11 mouse cellular contexts compared by ENCODE assay signal in the genomic region with DNA sequence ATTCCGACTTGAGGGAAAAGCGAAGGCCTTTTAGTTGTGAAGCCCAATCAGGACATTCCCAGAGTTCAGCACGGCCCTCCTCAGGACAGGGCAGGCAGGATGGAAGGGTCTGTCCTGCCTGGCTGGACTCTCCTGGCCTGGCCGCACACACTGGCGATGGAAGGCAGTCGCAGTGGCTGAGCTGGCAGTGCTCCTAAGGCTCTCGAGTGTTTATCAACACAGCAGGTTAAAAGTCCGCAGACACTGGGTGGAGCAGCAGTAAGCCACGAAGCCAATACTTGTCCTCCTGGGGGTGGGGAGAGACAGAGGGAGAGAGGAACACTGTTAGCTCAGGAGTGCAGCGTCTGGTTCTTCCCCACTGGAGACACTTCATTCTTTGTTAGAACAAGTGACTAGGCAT.
DNase-seq lines count a peak whose midpoint lies in the region; ATAC-seq and TF ChIP-seq lines count a peak whose summit lies in the region.
"Had no signal": no experiment of that assay in that cellular context is flagged by ENCODE, and none has a peak within 500 bp of the region (broad histone marks: within the 10 kb centered on the region; RNA-seq: fewer than 3 reads in every experiment).

No protein-coding gene starts in this region.

- no peak for DNase-seq in embryonic facial prominence, embryonic 10.5 days (ENCODE audit: low spot score)
- DNase-seq in gastrocnemius, adult 2 months, result peak; percentile 74
- peak; percentile 46 for DNase-seq in heart, postnatal 25 days (ENCODE audit: low spot score)
- peak; percentile 71 for DNase-seq in lung, postnatal 0 days (ENCODE audit: low spot score)
- no peak for DNase-seq in left cerebral cortex, postnatal 14 days (ENCODE audit: low spot score in 2 of 2)
- no peak for DNase-seq in embryo, embryonic 10.5 days (ENCODE audit: low spot score)
- DNase-seq: retina, postnatal 1 day had no signal

- no peak for TF ChIP-seq CTCF in gastrocnemius, adult 2 months (IDR thresholded peaks at IDR 0.05)
- peak; percentile 38 for TF ChIP-seq CTCF in lung, postnatal 0 days (IDR thresholded peaks at IDR 0.05)

- H3K9me3 ChIP-seq in embryonic facial prominence, embryonic 15.5 days (replicated peaks), result no peaks in the 10 kb centered on the region
- no peaks in the 10 kb centered on the region for H3K9me3 ChIP-seq in embryonic facial prominence, embryonic 10.5 days
- no peaks in the 10 kb centered on the region for H3K9me3 ChIP-seq in lung, postnatal 0 days (ENCODE audit: low read length)
- H3K9me3 ChIP-seq in forebrain, embryonic 16.5 days (ENCODE audit: control insufficient read depth, low read length), result no peaks in the 10 kb centered on the region
- H3K9me3 ChIP-seq: embryonic facial prominence, embryonic 13.5 days had no signal

- no peak for ATAC-seq in embryonic facial prominence, embryonic 15.5 days (ENCODE audit: insufficient number of reproducible peaks, low FRiP score, low TSS enrichment, low read depth)
- ATAC-seq in lung, postnatal 0 days, result peak; percentile 87
- ATAC-seq in forebrain, embryonic 16.5 days, result no peak
- ATAC-seq: CD4-positive, CD25-positive, alpha-beta regulatory T cell, adult 4 months had no signal

- H3K4me3 ChIP-seq in embryonic facial prominence, embryonic 15.5 days (replicated peaks), result no peak overlapping the region
- no peak overlapping the region for H3K4me3 ChIP-seq in embryonic facial prominence, embryonic 10.5 days
- H3K4me3 ChIP-seq in gastrocnemius, adult 2 months, result no peak overlapping the region
- no peak overlapping the region for H3K4me3 ChIP-seq in lung, postnatal 0 days (ENCODE audit: low read depth, low read length)
- no peak overlapping the region for H3K4me3 ChIP-seq in forebrain, embryonic 16.5 days (replicated peaks; ENCODE audit: low read length)
- H3K4me3 ChIP-seq: embryonic facial prominence, embryonic 13.5 days had no signal

- WGBS in embryonic facial prominence, embryonic 15.5 days, result 62% methylated on average over 10 of the region's 10 CpGs
- 62% methylated on average over 10 of the region's 10 CpGs for WGBS in embryonic facial prominence, embryonic 10.5 days
- 18% methylated on average over 10 of the region's 10 CpGs for WGBS in lung, postnatal 0 days
- 70% methylated on average over 10 of the region's 10 CpGs for WGBS in forebrain, embryonic 16.5 days

- intact Hi-C loops in gastrocnemius, adult 2 months (cut with DNase I), result no loop called here
- intact Hi-C loops in heart, postnatal 25 days (cut with DNase I), result loop anchor here (5.0 kb wide), 1 partner anchor 148 kb away; no protein-coding TSS in a partner anchor
- intact Hi-C loops in left cerebral cortex, postnatal 14 days (cut with DNase I), result no loop called here

- H3K27me3 ChIP-seq in embryonic facial prominence, embryonic 15.5 days, result no peaks in the 10 kb centered on the region
- no peaks in the 10 kb centered on the region for H3K27me3 ChIP-seq in embryonic facial prominence, embryonic 10.5 days (replicated peaks; ENCODE audit: low read depth, poor library complexity, severe bottlenecking)
- H3K27me3 ChIP-seq in lung, postnatal 0 days (replicated peaks; ENCODE audit: insufficient read depth, low read length), result no peaks in the 10 kb centered on the region
- H3K27me3 ChIP-seq in forebrain, embryonic 16.5 days (replicated peaks; ENCODE audit: control insufficient read depth, insufficient read depth, low read length), result no peaks in the 10 kb centered on the region
- H3K27me3 ChIP-seq: embryonic facial prominence, embryonic 13.5 days had no signal

- H3K4me1 ChIP-seq in embryonic facial prominence, embryonic 15.5 days, result peaks cover 3% of the 10 kb centered on the region; the same call in 1 of the 2 replicates
- H3K4me1 ChIP-seq in embryonic facial prominence, embryonic 10.5 days, result no peaks in the 10 kb centered on the region
- H3K4me1 ChIP-seq in lung, postnatal 0 days (ENCODE audit: insufficient read depth, low read depth, low read length), result no peaks in the 10 kb centered on the region; the same call in 1 of the 2 replicates
- peaks cover 6% of the 10 kb centered on the region; the same call in 1 of the 2 replicates for H3K4me1 ChIP-seq in forebrain, embryonic 16.5 days (replicated peaks; ENCODE audit: control insufficient read depth, insufficient read depth, low read length)

- no peak for TF ChIP-seq EP300 in lung, postnatal 0 days (IDR thresholded peaks at IDR 0.05)

- H3K9ac ChIP-seq in embryonic facial prominence, embryonic 15.5 days, result no peak overlapping the region
- no peak overlapping the region for H3K9ac ChIP-seq in lung, postnatal 0 days (replicated peaks; ENCODE audit: low read depth)
- no peak overlapping the region for H3K9ac ChIP-seq in forebrain, embryonic 16.5 days (replicated peaks; ENCODE audit: low read depth, low read length)
- H3K9ac ChIP-seq: embryonic facial prominence, embryonic 13.5 days had no signal

- 0 out of 2 replicates have a peak overlapping the region, but pooled peaks have one; percentile 28 for H3K27ac ChIP-seq in embryonic facial prominence, embryonic 15.5 days (replicated peaks)
- H3K27ac ChIP-seq in embryonic facial prominence, embryonic 10.5 days (replicated peaks), result no peak overlapping the region
- H3K27ac ChIP-seq in gastrocnemius, adult 2 months, result peak overlapping the region; percentile 50
- H3K27ac ChIP-seq in lung, postnatal 0 days (ENCODE audit: low read length), result 0 out of 2 replicates have a peak overlapping the region, but pooled peaks have one; percentile 11
- no peak overlapping the region for H3K27ac ChIP-seq in forebrain, embryonic 16.5 days (ENCODE audit: low read length)
- H3K27ac ChIP-seq: embryonic facial prominence, embryonic 13.5 days had no signal

- H3K36me3 ChIP-seq in embryonic facial prominence, embryonic 15.5 days, result no peaks in the 10 kb centered on the region
- H3K36me3 ChIP-seq in embryonic facial prominence, embryonic 10.5 days (replicated peaks), result no peaks in the 10 kb centered on the region
- H3K36me3 ChIP-seq in lung, postnatal 0 days (ENCODE audit: insufficient read depth, low read length), result no peaks in the 10 kb centered on the region
- no peaks in the 10 kb centered on the region for H3K36me3 ChIP-seq in forebrain, embryonic 16.5 days (ENCODE audit: control insufficient read depth, insufficient read depth)
- H3K36me3 ChIP-seq: embryonic facial prominence, embryonic 13.5 days had no signal

- no peak overlapping the region for H3K4me2 ChIP-seq in embryonic facial prominence, embryonic 15.5 days (replicated peaks)
- no peak overlapping the region; the same call in 1 of the 2 replicates for H3K4me2 ChIP-seq in lung, postnatal 0 days (replicated peaks; ENCODE audit: low read depth, low read length)
- H3K4me2 ChIP-seq in forebrain, embryonic 16.5 days (ENCODE audit: low read length), result no peak overlapping the region
- H3K4me2 ChIP-seq: embryonic facial prominence, embryonic 13.5 days had no signal

Comparison
In these comparisons a context has a peak if more than half of its experiments do, and no peak if none do; other contexts are left out.
1. H3K27ac ChIP-seq: peak in embryonic facial prominence, embryonic 15.5 days (single experiment), gastrocnemius, adult 2 months (single experiment) and lung, postnatal 0 days (single experiment); none in embryonic facial prominence, embryonic 10.5 days (single experiment) and forebrain, embryonic 16.5 days (single experiment).
2. DNase-seq: peak in gastrocnemius, adult 2 months (single experiment), heart, postnatal 25 days (single experiment) and lung, postnatal 0 days (single experiment); none in embryonic facial prominence, embryonic 10.5 days (single experiment), left cerebral cortex, postnatal 14 days (0 of 2) and embryo, embryonic 10.5 days (single experiment).